14 mouse cellular contexts compared by ENCODE assay signal in the genomic region with DNA sequence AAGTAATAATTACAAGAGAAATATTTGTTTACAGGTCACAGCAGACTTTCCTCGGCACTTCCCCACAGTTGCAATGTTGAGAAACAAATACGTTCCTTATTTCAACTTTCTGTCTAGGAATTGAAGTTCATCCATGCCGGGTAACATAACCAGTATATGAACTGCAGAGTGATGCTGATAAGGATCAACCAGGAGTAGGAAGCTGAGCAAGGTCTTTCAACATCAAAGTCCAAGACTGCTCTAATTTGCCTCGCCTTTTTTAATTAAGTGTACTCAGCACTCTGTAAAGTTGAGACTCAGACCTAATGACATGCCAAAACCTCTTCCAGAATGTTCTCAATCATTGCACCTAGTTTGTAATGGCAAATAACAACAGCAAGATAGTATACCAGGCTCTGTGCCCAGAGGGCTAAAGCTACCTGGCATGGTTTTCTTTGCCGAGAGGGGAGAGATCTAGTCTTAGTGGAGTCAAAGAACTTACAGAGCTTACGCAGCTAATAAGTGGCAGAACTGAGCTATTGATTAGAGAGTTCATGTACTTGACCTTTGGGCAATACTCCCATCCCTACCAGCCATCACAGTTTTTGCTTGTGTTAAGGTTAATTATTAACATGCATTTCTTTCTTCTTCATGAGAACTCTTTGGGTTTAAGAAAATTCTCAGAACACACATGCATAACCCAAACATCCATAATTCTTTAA.
"Had no signal": no experiment of that assay in that cellular context is flagged by ENCODE, and none has a peak within 500 bp of the region (broad histone marks: within the 10 kb centered on the region; RNA-seq: fewer than 3 reads in every experiment).

No protein-coding gene starts in this region.

- H3K9ac ChIP-seq: limb, embryonic 15.5 days; lung, embryonic 14.5 days; midbrain, embryonic 12.5 days had no signal

- ATAC-seq: hindbrain, postnatal 0 days; midbrain, embryonic 16.5 days had no signal

- H3K36me3 ChIP-seq: limb, embryonic 15.5 days; midbrain, embryonic 12.5 days had no signal

- H3K4me1 ChIP-seq: limb, embryonic 15.5 days had no signal

- H3K27me3 ChIP-seq: limb, embryonic 15.5 days had no signal

- DNase-seq: kidney, adult 11 months; kidney, adult 9 months; kidney, postnatal 36 days; layer of hippocampus, adult 9-11 months; layer of hippocampus, postnatal 36 days; lung, embryonic 14.5 days; lung, postnatal 10 days; right cerebral cortex, postnatal 14 days; thymus, postnatal 36 days had no signal

- H3K27ac ChIP-seq: hindbrain, postnatal 0 days; kidney, postnatal 0 days; limb, embryonic 15.5 days; midbrain, embryonic 12.5 days had no signal

- H3K4me2 ChIP-seq: limb, embryonic 15.5 days; lung, embryonic 14.5 days; midbrain, embryonic 12.5 days had no signal

- H3K4me3 ChIP-seq: limb, embryonic 15.5 days; midbrain, embryonic 12.5 days had no signal

- H3K9me3 ChIP-seq: limb, embryonic 15.5 days; midbrain, embryonic 12.5 days had no signal
